Mouse (Mus musculus): Measurements from ENCODE around the gene Hectd4. TPM values are rescaled to one million over a fixed set of nuclear protein-coding genes. Genes with fewer than 3 reads are reported as not detected.

Gene Hectd4
- 8.7 and 10.5 TPM in 2 replicates for polyA plus RNA-seq (2015; fragmentation: Nextera tagmentation; extraction: Ambion mirVana)

GRCm38 (mm10) chr5:121219980-121220731 lies at the start of gene Hectd4:
Gene Hectd4, plus strand, starts transcription at chr5:121220219.

GRCm38 (mm10) chr5:121190836-121191583 lies 29.0 kb upstream of the Hectd4 start, which contains the start of gene Ptpn11:
Gene Ptpn11, minus strand, starts transcription at chr5:121191397.

DNA sequence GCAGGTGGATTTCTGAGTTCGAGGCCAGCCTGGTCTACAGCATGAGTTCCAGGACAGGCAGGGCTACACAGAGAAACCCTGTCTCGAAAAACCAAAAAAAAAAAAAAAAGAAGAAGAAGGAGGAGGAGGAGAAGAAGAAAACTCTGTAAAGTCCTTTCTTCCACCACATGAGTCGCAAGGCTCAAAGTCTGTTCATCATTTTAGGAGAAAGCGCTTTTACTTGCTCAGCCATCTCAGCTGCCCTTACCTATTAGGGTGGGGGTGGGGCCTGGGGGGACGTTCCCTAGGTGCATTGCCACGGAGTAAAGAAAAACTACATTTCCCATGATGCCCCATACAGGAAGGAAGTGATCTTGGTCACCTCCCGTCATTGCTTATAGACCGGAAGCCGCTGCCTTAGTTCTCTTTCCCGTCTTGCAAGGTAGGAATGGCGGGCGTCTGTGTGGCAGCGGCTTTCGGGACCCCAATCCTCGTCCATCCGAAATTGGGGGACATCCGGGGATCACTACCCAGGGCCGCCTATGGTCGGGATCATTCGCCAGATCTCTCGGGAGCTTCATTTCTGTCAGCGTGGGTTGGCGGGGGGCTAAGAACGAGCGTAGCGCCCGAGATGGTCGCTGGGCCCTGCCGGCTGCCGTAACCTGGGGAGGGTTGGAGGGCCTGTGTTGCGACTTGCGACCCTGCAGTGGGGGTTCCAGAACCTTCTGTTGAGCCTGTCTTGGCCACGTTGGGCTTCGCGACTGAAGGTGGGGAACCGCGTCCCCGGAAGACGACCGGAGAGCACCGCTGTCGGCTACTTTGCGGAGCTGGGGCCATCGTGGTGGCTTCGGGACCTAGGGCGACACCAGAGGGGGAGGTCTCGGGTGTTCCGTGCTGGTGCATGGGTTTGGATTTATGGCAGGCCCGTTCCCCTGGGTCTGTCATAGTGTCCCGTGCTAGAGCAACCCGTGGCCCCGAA lies 15.6 kb upstream of the Hectd4 start, which contains the start of gene Rpl6:
Rpl6 (plus strand) TSS at position 350 of the 958 bp plus-strand sequence.

GRCm38 (mm10) chr5:121385461-121386119 lies 165.6 kb downstream of the Hectd4 start, which contains the start of gene Trafd1:
Gene Trafd1, minus strand, starts transcription at chr5:121385632.

DNA sequence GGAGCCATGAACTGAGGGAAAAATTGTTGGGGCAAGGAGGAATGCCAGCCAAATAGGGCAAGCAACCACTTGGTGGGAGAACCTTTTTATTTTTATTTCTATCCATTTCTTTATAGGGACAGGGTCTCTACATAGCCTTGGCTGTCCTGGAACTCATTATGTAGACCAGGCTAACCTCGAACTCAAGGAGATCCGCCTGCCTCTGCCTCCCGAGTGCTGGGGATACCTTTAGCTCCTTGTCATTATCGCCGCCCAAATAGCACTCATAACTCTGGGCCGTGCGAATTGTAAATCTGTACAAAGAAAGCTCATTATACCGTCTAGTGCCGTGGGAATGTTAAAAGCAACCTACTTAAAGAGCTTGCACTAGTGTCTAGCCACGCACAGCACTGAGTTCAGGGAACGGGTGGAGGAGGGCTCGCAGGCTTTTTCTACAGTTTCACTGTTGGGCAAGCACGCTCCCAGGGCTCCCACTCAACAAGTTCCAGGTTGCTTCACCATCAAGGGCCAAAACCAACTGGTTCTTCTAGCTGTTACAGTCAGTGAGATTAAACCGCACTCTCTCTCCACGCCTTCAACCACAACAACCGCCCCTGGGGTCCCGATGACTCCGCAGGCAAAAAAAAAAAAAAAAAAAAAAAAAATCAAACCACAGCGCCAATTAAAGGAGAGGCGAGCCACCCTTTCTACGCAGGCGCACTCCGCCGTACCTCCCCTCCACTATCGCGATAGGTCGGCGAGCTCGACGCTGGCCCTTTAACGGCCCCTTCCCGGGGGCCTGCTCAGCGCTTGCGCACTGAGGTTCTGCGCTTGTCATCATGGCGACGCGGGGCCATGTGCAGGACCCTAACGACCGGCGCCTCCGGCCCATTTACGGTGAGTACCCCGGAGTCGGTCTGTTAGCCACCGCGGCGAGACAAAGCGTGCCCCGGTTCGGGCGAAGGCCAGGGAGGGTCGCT lies 177.4 kb downstream of the Hectd4 start, which contains the start of gene Naa25:
Naa25 (plus strand) TSS at position 750 of the 959 bp plus-strand sequence.

Other genes starting within 250 kb of the Hectd4 start
- gene Rph3a, start 210.1 kb upstream of the Hectd4 start, polyA plus RNA-seq (2015; fragmentation: Nextera tagmentation; extraction: Ambion mirVana) = 0.02 TPM in 1 of 2 replicates, not detected in the other
- gene Ptpn11, start 28.8 kb upstream of the Hectd4 start, polyA plus RNA-seq (2015; fragmentation: Nextera tagmentation; extraction: Ambion mirVana) = 13.9 and 14.6 TPM in 2 replicates
- 589 and 626 TPM in 2 replicates for gene Rpl6, start 15.7 kb upstream of the Hectd4 start, polyA plus RNA-seq (2015; fragmentation: Nextera tagmentation; extraction: Ambion mirVana)
- gene Trafd1, start 165.4 kb downstream of the Hectd4 start, polyA plus RNA-seq (2015; fragmentation: Nextera tagmentation; extraction: Ambion mirVana) = 41.2 and 50.3 TPM in 2 replicates
- gene Naa25, start 177.7 kb downstream of the Hectd4 start, polyA plus RNA-seq (2015; fragmentation: Nextera tagmentation; extraction: Ambion mirVana) = 20.0 and 20.2 TPM in 2 replicates
- 1.4 and 2.0 TPM in 2 replicates for gene Tmem116, start 231.7 kb downstream of the Hectd4 start, polyA plus RNA-seq (2015; fragmentation: Nextera tagmentation; extraction: Ambion mirVana)
- 119 and 125 TPM in 2 replicates for gene Erp29, start 232.3 kb downstream of the Hectd4 start, polyA plus RNA-seq (2015; fragmentation: Nextera tagmentation; extraction: Ambion mirVana)